Comparison of ENCODE assay signal across 14 mouse cellular contexts in genomic region chr13:117669303-117669702, GRCm38 (mm10).
DNase-seq lines count a peak whose midpoint lies in the region; ATAC-seq and TF ChIP-seq lines count a peak whose summit lies in the region.
"Had no signal": no experiment of that assay in that cellular context is flagged by ENCODE, and none has a peak within 500 bp of the region (broad histone marks: within the 10 kb centered on the region; RNA-seq: fewer than 3 reads in every experiment).

No protein-coding gene starts in this region.

- H3K9ac ChIP-seq in heart, embryonic 16.5 days (ENCODE audit: low read length) = no peak overlapping the region
- no peak overlapping the region for H3K9ac ChIP-seq in heart, embryonic 11.5 days (ENCODE audit: low read depth, low read length)
- no peak overlapping the region for H3K9ac ChIP-seq in stomach, embryonic 15.5 days
- H3K9ac ChIP-seq in stomach, postnatal 0 days (ENCODE audit: low read length) = no peak overlapping the region
- no peak overlapping the region for H3K9ac ChIP-seq in lung, embryonic 15.5 days
- H3K9ac ChIP-seq in hindbrain, embryonic 11.5 days (ENCODE audit: low read depth, low read length) = no peak overlapping the region
- H3K9ac ChIP-seq: embryonic facial prominence, embryonic 12.5 days; forebrain, embryonic 12.5 days; hindbrain, embryonic 13.5 days; liver, embryonic 13.5 days had no signal

- no peak for DNase-seq in stomach, postnatal 0 days (ENCODE audit: low spot score)
- no peak for DNase-seq in hindbrain, embryonic 11.5 days (ENCODE audit: low spot score)
- DNase-seq: cerebellum, postnatal 36 days; kidney, adult 2 months; liver, embryonic 13.5 days had no signal

- no peak overlapping the region for H3K4me3 ChIP-seq in heart, embryonic 16.5 days (ENCODE audit: low read length)
- no peak overlapping the region for H3K4me3 ChIP-seq in heart, embryonic 11.5 days (ENCODE audit: low read depth, low read length)
- H3K4me3 ChIP-seq in stomach, embryonic 15.5 days (replicated peaks) = no peak overlapping the region
- no peak overlapping the region for H3K4me3 ChIP-seq in stomach, postnatal 0 days (ENCODE audit: low read depth, low read length)
- H3K4me3 ChIP-seq in lung, embryonic 15.5 days = no peak overlapping the region
- H3K4me3 ChIP-seq in hindbrain, embryonic 11.5 days (ENCODE audit: low read depth, low read length) = no peak overlapping the region
- H3K4me3 ChIP-seq: embryonic facial prominence, embryonic 12.5 days; forebrain, embryonic 12.5 days; hindbrain, embryonic 13.5 days; liver, embryonic 13.5 days had no signal

- WGBS in heart, embryonic 16.5 days = 31% methylated on average over 2 of the region's 2 CpGs
- 34% methylated on average over 2 of the region's 2 CpGs for WGBS in heart, embryonic 11.5 days (ENCODE audit: insufficient replicate concordance)
- WGBS in stomach, embryonic 15.5 days = 22% methylated on average over 2 of the region's 2 CpGs
- 14% methylated on average over 2 of the region's 2 CpGs for WGBS in stomach, postnatal 0 days
- WGBS in lung, embryonic 15.5 days = 8% methylated on average over 2 of the region's 2 CpGs
- whole genome bisulfite sequencing in hindbrain, embryonic 11.5 days = 67% methylated on average over 2 of the region's 2 CpGs

- no peak overlapping the region for H3K4me2 ChIP-seq in heart, embryonic 16.5 days (ENCODE audit: low read depth, low read length)
- H3K4me2 ChIP-seq in heart, embryonic 11.5 days = no peak overlapping the region
- H3K4me2 ChIP-seq in stomach, embryonic 15.5 days = no peak overlapping the region
- H3K4me2 ChIP-seq in stomach, postnatal 0 days (replicated peaks; ENCODE audit: low read depth) = no peak overlapping the region
- H3K4me2 ChIP-seq in lung, embryonic 15.5 days = no peak overlapping the region
- no peak overlapping the region for H3K4me2 ChIP-seq in hindbrain, embryonic 11.5 days (replicated peaks; ENCODE audit: low read depth, low read length)
- H3K4me2 ChIP-seq: embryonic facial prominence, embryonic 12.5 days; forebrain, embryonic 12.5 days; hindbrain, embryonic 13.5 days; liver, embryonic 13.5 days; midbrain, embryonic 11.5 days had no signal

- no peak for TF ChIP-seq CTCF in stomach, postnatal 0 days (IDR thresholded peaks at IDR 0.05; ENCODE audit: low read depth)

- no peaks in the 10 kb centered on the region for H3K9me3 ChIP-seq in heart, embryonic 16.5 days (replicated peaks; ENCODE audit: control insufficient read depth, low read length)
- H3K9me3 ChIP-seq in heart, embryonic 11.5 days (replicated peaks; ENCODE audit: control insufficient read depth, low read length) = no peaks in the 10 kb centered on the region
- no peaks in the 10 kb centered on the region for H3K9me3 ChIP-seq in stomach, embryonic 15.5 days
- no peaks in the 10 kb centered on the region for H3K9me3 ChIP-seq in stomach, postnatal 0 days (ENCODE audit: control insufficient read depth, low read length)
- no peaks in the 10 kb centered on the region for H3K9me3 ChIP-seq in lung, embryonic 15.5 days
- no peaks in the 10 kb centered on the region for H3K9me3 ChIP-seq in hindbrain, embryonic 11.5 days (ENCODE audit: control insufficient read depth, low read length)
- H3K9me3 ChIP-seq: embryonic facial prominence, embryonic 12.5 days; forebrain, embryonic 12.5 days; hindbrain, embryonic 13.5 days; liver, embryonic 13.5 days had no signal

- H3K27me3 ChIP-seq in heart, embryonic 16.5 days (ENCODE audit: control insufficient read depth, insufficient read depth, low read length) = no peaks in the 10 kb centered on the region
- H3K27me3 ChIP-seq in heart, embryonic 11.5 days (ENCODE audit: control insufficient read depth, insufficient read depth, low read length) = no peaks in the 10 kb centered on the region
- no peaks in the 10 kb centered on the region for H3K27me3 ChIP-seq in stomach, embryonic 15.5 days (replicated peaks)
- H3K27me3 ChIP-seq in stomach, postnatal 0 days (ENCODE audit: control insufficient read depth, insufficient read depth, low read length) = no peaks in the 10 kb centered on the region
- no peaks in the 10 kb centered on the region for H3K27me3 ChIP-seq in lung, embryonic 15.5 days
- H3K27me3 ChIP-seq in hindbrain, embryonic 11.5 days (ENCODE audit: control insufficient read depth, insufficient read depth, low read length) = no peaks in the 10 kb centered on the region
- H3K27me3 ChIP-seq: embryonic facial prominence, embryonic 12.5 days; forebrain, embryonic 12.5 days; hindbrain, embryonic 13.5 days; liver, embryonic 13.5 days had no signal

- H3K27ac ChIP-seq in heart, embryonic 16.5 days (ENCODE audit: low read length) = no peak overlapping the region
- no peak overlapping the region for H3K27ac ChIP-seq in heart, embryonic 11.5 days (ENCODE audit: low read depth, low read length)
- no peak overlapping the region for H3K27ac ChIP-seq in stomach, embryonic 15.5 days
- no peak overlapping the region for H3K27ac ChIP-seq in stomach, postnatal 0 days (replicated peaks)
- no peak overlapping the region for H3K27ac ChIP-seq in lung, embryonic 15.5 days
- no peak overlapping the region for H3K27ac ChIP-seq in hindbrain, embryonic 11.5 days (ENCODE audit: low read depth, low read length)
- H3K27ac ChIP-seq: embryonic facial prominence, embryonic 12.5 days; forebrain, embryonic 12.5 days; hindbrain, embryonic 13.5 days; liver, embryonic 13.5 days had no signal

- no peaks in the 10 kb centered on the region for H3K4me1 ChIP-seq in heart, embryonic 16.5 days (ENCODE audit: control insufficient read depth, insufficient read depth, low read length)
- no peaks in the 10 kb centered on the region; the same call in 1 of the 2 replicates for H3K4me1 ChIP-seq in heart, embryonic 11.5 days (ENCODE audit: control insufficient read depth, insufficient read depth, low read length)
- H3K4me1 ChIP-seq in stomach, embryonic 15.5 days = no peaks in the 10 kb centered on the region
- no peaks in the 10 kb centered on the region for H3K4me1 ChIP-seq in stomach, postnatal 0 days (replicated peaks; ENCODE audit: control insufficient read depth, insufficient read depth)
- 0 out of 2 replicates have a peak, but pooled peaks cover 4% of the 10 kb centered on the region for H3K4me1 ChIP-seq in lung, embryonic 15.5 days
- H3K4me1 ChIP-seq in hindbrain, embryonic 11.5 days (replicated peaks; ENCODE audit: control insufficient read depth, insufficient read depth, low read length) = no peaks in the 10 kb centered on the region
- H3K4me1 ChIP-seq: embryonic facial prominence, embryonic 12.5 days; forebrain, embryonic 12.5 days; hindbrain, embryonic 13.5 days; liver, embryonic 13.5 days had no signal

- no peaks in the 10 kb centered on the region for H3K36me3 ChIP-seq in heart, embryonic 16.5 days (ENCODE audit: control insufficient read depth, insufficient read depth)
- no peaks in the 10 kb centered on the region for H3K36me3 ChIP-seq in heart, embryonic 11.5 days (ENCODE audit: control insufficient read depth, insufficient read depth, low read length)
- no peaks in the 10 kb centered on the region for H3K36me3 ChIP-seq in stomach, embryonic 15.5 days
- no peaks in the 10 kb centered on the region for H3K36me3 ChIP-seq in stomach, postnatal 0 days (ENCODE audit: control insufficient read depth, insufficient read depth, low read length)
- H3K36me3 ChIP-seq in lung, embryonic 15.5 days = no peaks in the 10 kb centered on the region
- no peaks in the 10 kb centered on the region for H3K36me3 ChIP-seq in hindbrain, embryonic 11.5 days (ENCODE audit: control insufficient read depth, insufficient read depth, low read length)
- H3K36me3 ChIP-seq: embryonic facial prominence, embryonic 12.5 days; forebrain, embryonic 12.5 days; hindbrain, embryonic 13.5 days; liver, embryonic 13.5 days had no signal

- TF ChIP-seq EP300 in stomach, postnatal 0 days (optimal IDR thresholded peaks at IDR 0.05) = no peak

- peak; percentile 37; the same call in 1 of the 2 replicates for ATAC-seq in heart, embryonic 16.5 days (replicated peaks; ENCODE audit: extremely low read depth, insufficient read depth, low FRiP score)
- no peak for ATAC-seq in heart, embryonic 11.5 days (replicated peaks; ENCODE audit: insufficient number of reproducible peaks, low FRiP score, low TSS enrichment)
- ATAC-seq in stomach, embryonic 15.5 days (ENCODE audit: insufficient read depth, low FRiP score, low read depth) = peak; percentile 56
- ATAC-seq in stomach, postnatal 0 days (ENCODE audit: low FRiP score, low TSS enrichment) = no peak
- ATAC-seq in lung, embryonic 15.5 days (ENCODE audit: borderline replicate concordance, extremely low read depth, low FRiP score, low TSS enrichment) = peak; percentile 70; the same call in 1 of the 2 replicates
- ATAC-seq in granulocyte monocyte progenitor cell, adult 5-6 weeks (replicated peaks; ENCODE audit: poor library complexity, severe bottlenecking) = no peak
- no peak for ATAC-seq in hindbrain, embryonic 11.5 days (ENCODE audit: low FRiP score)

Comparison
In these comparisons a context has a peak if more than half of its experiments do, and no peak if none do; other contexts are left out.
1. ATAC-seq: peak in heart, embryonic 16.5 days (single experiment), stomach, embryonic 15.5 days (single experiment) and lung, embryonic 15.5 days (single experiment); none in heart, embryonic 11.5 days (single experiment), stomach, postnatal 0 days (single experiment), granulocyte monocyte progenitor cell, adult 5-6 weeks (single experiment) and hindbrain, embryonic 11.5 days (single experiment).